Mouse (Mus musculus): Measurements from ENCODE around the gene Gpr68.
A peak's percentile ranks its signal among the peaks of the same experiment; 100 is the strongest.

Gene Gpr68

GRCm38 (mm10) chr12:100868049-100868622 is 39.9 kb downstream of the Gpr68 start:
- DNase-seq (ENCODE audit: low spot score in 2 of 2): no peak

- no peak for DNase-seq (ENCODE audit: low spot score in 2 of 2)
Observed at GRCm38 (mm10) chr12:100867097-100867496, 40.9 kb downstream of the Gpr68 start.

GRCm38 (mm10) chr12:100865509-100866078 is 42.4 kb downstream of the Gpr68 start:
- DNase-seq (ENCODE audit: low spot score in 2 of 2): no peak

- no peak for DNase-seq (ENCODE audit: low spot score in 2 of 2)
Observed at GRCm38 (mm10) chr12:100865072-100865471, 42.9 kb downstream of the Gpr68 start.

GRCm38 (mm10) chr12:100862856-100863446 is 45.0 kb downstream of the Gpr68 start:
- DNase-seq (ENCODE audit: low spot score in 2 of 2): no peak

GRCm38 (mm10) chr12:100862272-100862671 is 45.7 kb downstream of the Gpr68 start:
- DNase-seq (ENCODE audit: low spot score in 2 of 2): no peak

- DNase-seq (ENCODE audit: low spot score in 2 of 2): peak in 1 of 2 experiments; percentile 21
Observed at GRCm38 (mm10) chr12:100857791-100858190, 50.2 kb downstream of the Gpr68 start.

GRCm38 (mm10) chr12:100856337-100856736 is 51.7 kb downstream of the Gpr68 start:
- DNase-seq (ENCODE audit: low spot score in 2 of 2): no peak

- DNase-seq (ENCODE audit: low spot score in 2 of 2): no peak
Observed at GRCm38 (mm10) chr12:100852370-100852769, 55.6 kb downstream of the Gpr68 start.

- peak in 1 of 2 experiments; percentile 45 for DNase-seq (ENCODE audit: low spot score in 2 of 2)
Observed at GRCm38 (mm10) chr12:100849421-100850138, 58.4 kb downstream of the Gpr68 start.

- DNase-seq (ENCODE audit: low spot score in 2 of 2): no peak
Observed at GRCm38 (mm10) chr12:100847437-100848080, 60.4 kb downstream of the Gpr68 start.

- DNase-seq (ENCODE audit: low spot score in 2 of 2): no peak
Observed at GRCm38 (mm10) chr12:100846566-100846965, 61.4 kb downstream of the Gpr68 start.

GRCm38 (mm10) chr12:100845829-100846228 is 62.2 kb downstream of the Gpr68 start:
- DNase-seq (ENCODE audit: low spot score in 2 of 2): peak in 1 of 2 experiments; percentile 1

- DNase-seq (ENCODE audit: low spot score in 2 of 2): peak in 1 of 2 experiments; percentile 1
Observed at GRCm38 (mm10) chr12:100844546-100844945, 63.5 kb downstream of the Gpr68 start.

- no peak for DNase-seq (ENCODE audit: low spot score in 2 of 2)
Observed at GRCm38 (mm10) chr12:100843171-100843570, 64.8 kb downstream of the Gpr68 start.

- DNase-seq (ENCODE audit: low spot score in 2 of 2): peak; percentile 55 to 80
Observed at GRCm38 (mm10) chr12:100841211-100841792, 66.7 kb downstream of the Gpr68 start.

GRCm38 (mm10) chr12:100839926-100840325 is 68.1 kb downstream of the Gpr68 start:
- DNase-seq (ENCODE audit: low spot score in 2 of 2): no peak

- peak in 1 of 2 experiments; percentile 37 for DNase-seq (ENCODE audit: low spot score in 2 of 2)
Observed at GRCm38 (mm10) chr12:100839079-100839600, 68.9 kb downstream of the Gpr68 start.

GRCm38 (mm10) chr12:100837208-100837607 is 70.8 kb downstream of the Gpr68 start:
- no peak for DNase-seq (ENCODE audit: low spot score in 2 of 2)

- no peak for DNase-seq (ENCODE audit: low spot score in 2 of 2)
Observed at GRCm38 (mm10) chr12:100831629-100832325, 76.2 kb downstream of the Gpr68 start.

GRCm38 (mm10) chr12:100831021-100831420 is 77.0 kb downstream of the Gpr68 start:
- no peak for DNase-seq (ENCODE audit: low spot score in 2 of 2)

Measured in spleen, postnatal 10 days (tissue).